Mouse (Mus musculus): Measurements from ENCODE around the gene Tecr. TPM values are rescaled to one million over a fixed set of nuclear protein-coding genes. Genes with fewer than 3 reads are reported as not detected.
"Not testable (repeated sequence)": the region's sequence is repeated elsewhere in the genome, so short reads cannot be mapped to it uniquely, and the experiment has no call there.

The Tecr gene
- polyA plus RNA-seq, 1 experiment from 2014 or later = 541 TPM

- H3K4me3 ChIP-seq (replicated peaks) = no peak overlapping the region
- H3K4me2 ChIP-seq = no peak overlapping the region
- ATAC-seq (ENCODE audit: low FRiP score) = no peak
- no peak overlapping the region for H3K9ac ChIP-seq
- WGBS = 63% methylated on average over 4 of the region's 4 CpGs
- H3K27ac ChIP-seq = no peak overlapping the region
- H3K27me3 ChIP-seq = no peaks in the 10 kb centered on the region
- H3K9me3 ChIP-seq = no peaks in the 10 kb centered on the region
- H3K4me1 ChIP-seq = peaks cover 40% of the 10 kb centered on the region
- peaks cover 22% of the 10 kb centered on the region for H3K36me3 ChIP-seq (replicated peaks)
Measured at GRCm38 (mm10) chr8:83576516-83576895, 31.3 kb downstream of the Tecr start.

GRCm38 (mm10) chr8:83575561-83576515 is 31.9 kb downstream of the Tecr start:
- Histone ChIP-seq H3K4me2 (no peak overlapping the region), H3K4me1 (peaks cover 38% of the 10 kb centered on the region), H3K27ac (peak overlapping the region; percentile 9; the same call in 1 of the 2 replicates), H3K4me3 (replicated peaks) (no peak overlapping the region), H3K9ac (no peak overlapping the region), H3K27me3 (no peaks in the 10 kb centered on the region), H3K36me3 (replicated peaks) (peaks cover 27% of the 10 kb centered on the region), H3K9me3 (no peaks in the 10 kb centered on the region)
- WGBS = 84% methylated on average over 17 of the region's 17 CpGs
- ATAC-seq (ENCODE audit: low FRiP score) = no peak

GRCm38 (mm10) chr8:83574631-83575315 is 33.0 kb downstream of the Tecr start:
- Histone ChIP-seq H3K9me3 (no peaks in the 10 kb centered on the region), H3K4me1 (peaks cover 35% of the 10 kb centered on the region), H3K36me3 (replicated peaks) (peaks cover 38% of the 10 kb centered on the region), H3K27me3 (no peaks in the 10 kb centered on the region), H3K4me3 (replicated peaks) (no peak overlapping the region), H3K9ac (no peak overlapping the region), H3K27ac (no peak overlapping the region), H3K4me2 (no peak overlapping the region)
- 89% methylated on average over 15 of the region's 15 CpGs for WGBS
- no peak for ATAC-seq (ENCODE audit: low FRiP score)

GRCm38 (mm10) chr8:83573140-83573875 is 34.5 kb downstream of the Tecr start:
- no peak overlapping the region for H3K4me2 ChIP-seq
- peaks cover 32% of the 10 kb centered on the region for H3K4me1 ChIP-seq
- WGBS = 89% methylated on average over 17 of the region's 18 CpGs
- no peak overlapping the region for H3K9ac ChIP-seq
- no peak overlapping the region for H3K4me3 ChIP-seq (replicated peaks)
- H3K27ac ChIP-seq = no peak overlapping the region
- ATAC-seq (ENCODE audit: low FRiP score) = no peak
- no peaks in the 10 kb centered on the region for H3K9me3 ChIP-seq
- no peaks in the 10 kb centered on the region for H3K27me3 ChIP-seq
- H3K36me3 ChIP-seq (replicated peaks) = peaks cover 46% of the 10 kb centered on the region

GRCm38 (mm10) chr8:83572246-83572812 is 35.4 kb downstream of the Tecr start:
- no peak overlapping the region for H3K4me2 ChIP-seq
- H3K9me3 ChIP-seq = no peaks in the 10 kb centered on the region
- no peak overlapping the region for H3K27ac ChIP-seq
- H3K4me1 ChIP-seq = peaks cover 35% of the 10 kb centered on the region
- ATAC-seq (ENCODE audit: low FRiP score) = no peak
- H3K36me3 ChIP-seq (replicated peaks) = peaks cover 46% of the 10 kb centered on the region
- 93% methylated on average over 5 of the region's 5 CpGs for WGBS
- H3K9ac ChIP-seq = no peak overlapping the region
- no peak overlapping the region for H3K4me3 ChIP-seq (replicated peaks)
- no peaks in the 10 kb centered on the region for H3K27me3 ChIP-seq

- Histone ChIP-seq H3K36me3 (replicated peaks) (peaks cover 46% of the 10 kb centered on the region), H3K9me3 (no peaks in the 10 kb centered on the region), H3K27ac (no peak overlapping the region), H3K4me2 (no peak overlapping the region), H3K4me3 (replicated peaks) (no peak overlapping the region), H3K9ac (no peak overlapping the region), H3K4me1 (peaks cover 31% of the 10 kb centered on the region), H3K27me3 (no peaks in the 10 kb centered on the region)
- no peak for ATAC-seq (ENCODE audit: low FRiP score)
- 95% methylated on average over 10 of the region's 10 CpGs for WGBS
Measured at GRCm38 (mm10) chr8:83571791-83572190, 36.0 kb downstream of the Tecr start.

GRCm38 (mm10) chr8:83571001-83571340 is 36.8 kb downstream of the Tecr start:
- H3K27me3 ChIP-seq; H3K9ac ChIP-seq; H3K4me2 ChIP-seq; ATAC-seq (ENCODE audit: low FRiP score); H3K9me3 ChIP-seq; H3K4me3 ChIP-seq (replicated peaks); H3K27ac ChIP-seq: not testable (repeated sequence)
- Histone ChIP-seq H3K36me3 (replicated peaks) (peaks cover 46% of the 10 kb centered on the region), H3K4me1 (peaks cover 25% of the 10 kb centered on the region)
- WGBS = 100% methylated on average over 3 of the region's 7 CpGs

GRCm38 (mm10) chr8:83570272-83571000 is 37.3 kb downstream of the Tecr start:
- Histone ChIP-seq H3K27ac (no peak overlapping the region), H3K4me1 (peaks cover 21% of the 10 kb centered on the region), H3K9me3 (no peaks in the 10 kb centered on the region), H3K4me3 (replicated peaks) (no peak overlapping the region), H3K9ac (no peak overlapping the region), H3K36me3 (replicated peaks) (peaks cover 46% of the 10 kb centered on the region), H3K27me3 (no peaks in the 10 kb centered on the region), H3K4me2 (no peak overlapping the region)
- WGBS = 95% methylated on average over 14 of the region's 15 CpGs
- ATAC-seq (ENCODE audit: low FRiP score) = no peak

- H3K4me1 ChIP-seq = peaks cover 21% of the 10 kb centered on the region
- no peaks in the 10 kb centered on the region for H3K27me3 ChIP-seq
- H3K9ac ChIP-seq = no peak overlapping the region
- no peak for ATAC-seq (ENCODE audit: low FRiP score)
- no peaks in the 10 kb centered on the region for H3K9me3 ChIP-seq
- H3K36me3 ChIP-seq (replicated peaks) = peaks cover 46% of the 10 kb centered on the region
- H3K4me2 ChIP-seq = no peak overlapping the region
- no peak overlapping the region for H3K4me3 ChIP-seq (replicated peaks)
- 77% methylated on average over 4 of the region's 4 CpGs for WGBS
- no peak overlapping the region for H3K27ac ChIP-seq
Measured at GRCm38 (mm10) chr8:83569165-83569564, 38.6 kb downstream of the Tecr start.

GRCm38 (mm10) chr8:83568755-83569154 is 39.0 kb downstream of the Tecr start:
- Histone ChIP-seq H3K27me3 (no peaks in the 10 kb centered on the region), H3K9ac (no peak overlapping the region), H3K4me1 (peaks cover 21% of the 10 kb centered on the region), H3K4me2 (no peak overlapping the region), H3K9me3 (no peaks in the 10 kb centered on the region), H3K4me3 (replicated peaks) (no peak overlapping the region), H3K36me3 (replicated peaks) (peaks cover 46% of the 10 kb centered on the region), H3K27ac (no peak overlapping the region)
- ATAC-seq (ENCODE audit: low FRiP score) = no peak
- 79% methylated on average over 5 of the region's 5 CpGs for WGBS

- Histone ChIP-seq H3K36me3 (replicated peaks) (peaks cover 40% of the 10 kb centered on the region), H3K4me3 (replicated peaks) (no peak overlapping the region), H3K9ac (peak overlapping the region; percentile 69; the same call in 1 of the 2 replicates), H3K4me1 (peaks cover 21% of the 10 kb centered on the region), H3K4me2 (peak overlapping the region; percentile 84; the same call in 1 of the 2 replicates), H3K27ac (no peak overlapping the region), H3K27me3 (no peaks in the 10 kb centered on the region), H3K9me3 (no peaks in the 10 kb centered on the region)
- WGBS = 68% methylated on average over 5 of the region's 5 CpGs
- ATAC-seq (ENCODE audit: low FRiP score) = no peak
Measured at GRCm38 (mm10) chr8:83568128-83568527, 39.6 kb downstream of the Tecr start.

Data from forebrain, embryonic 12.5 days (tissue).